Mouse (Mus musculus) CD4-positive, CD25-positive, alpha-beta regulatory T cell, adult 4 months (primary cell): ENCODE data around the gene Dirc2. TPM values are rescaled to one million over a fixed set of nuclear protein-coding genes. Genes with fewer than 3 reads are reported as not detected.

Source experiments
- ATAC-seq: one replicate; pipeline ENCODE4 v1.8.0; 2017
- polyA plus RNA-seq, 2 experiments: library from polyadenylated mRNA; unstranded; fragments of 100-300 nt; shearing (Covaris generic); gene quantifications; one replicate each; pipeline ENCODE4 v1.2.1; 2017

Dirc2 gene
- polyA plus RNA-seq, 2 experiments from 2014 or later, result 2.2 to 5.6 TPM

DNA sequence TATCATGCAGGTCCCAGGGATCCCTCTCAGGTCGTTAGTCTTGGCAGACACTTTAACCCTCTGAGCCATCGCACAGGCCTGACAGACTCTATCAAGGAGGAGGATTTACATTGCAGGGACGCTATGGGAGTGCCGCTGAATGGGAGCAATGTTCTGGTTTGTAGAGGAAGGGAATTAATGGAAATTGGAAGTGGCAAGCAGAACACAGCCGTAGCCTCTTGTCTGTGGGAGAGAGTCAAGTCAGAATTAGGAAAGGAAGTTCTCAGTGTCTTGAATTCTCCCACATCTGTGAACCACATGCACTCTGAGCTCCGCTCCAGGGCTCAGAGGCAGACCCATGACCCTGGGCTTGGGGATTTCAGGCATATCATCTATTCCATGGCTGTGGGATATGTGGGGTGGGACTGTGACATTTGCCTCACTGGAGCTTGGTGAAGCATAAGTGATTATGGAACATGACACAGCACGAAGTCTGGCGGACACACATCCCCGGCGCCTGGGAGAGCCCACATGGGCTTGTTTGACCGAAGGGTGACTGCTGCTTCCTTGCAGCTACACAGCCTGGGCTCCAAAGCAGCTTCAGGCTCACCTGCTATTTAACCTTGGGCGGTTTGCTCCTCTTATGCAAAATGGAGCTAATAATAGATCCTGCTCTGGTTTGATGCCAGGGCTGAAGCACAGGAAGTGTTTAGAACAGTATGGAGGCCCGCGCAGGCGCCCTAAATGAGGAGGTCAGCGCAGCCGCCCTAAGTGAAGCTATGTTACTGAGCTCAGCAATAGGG is 87.6 kb downstream of the Dirc2 start:
- no peak for ATAC-seq

DNA sequence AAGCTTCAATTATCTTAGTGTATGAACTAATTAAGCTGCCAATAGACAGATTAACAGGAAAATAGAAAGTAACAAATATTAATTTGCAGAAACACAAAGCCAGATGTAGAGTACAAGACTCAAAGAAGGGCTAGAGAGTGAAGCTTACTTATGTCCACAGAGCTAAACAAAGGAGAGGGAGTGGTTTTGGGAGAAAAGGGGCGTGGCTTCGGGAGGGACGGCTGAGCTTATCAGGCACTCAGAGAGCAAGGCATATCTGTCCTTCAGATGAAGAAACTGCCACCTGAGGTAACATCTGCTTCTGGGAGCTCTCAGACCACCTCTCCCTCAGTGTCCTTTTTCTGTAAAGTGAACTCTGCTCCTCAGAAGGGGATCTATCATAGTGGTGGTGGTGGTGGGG is 90.7 kb downstream of the Dirc2 start:
- ATAC-seq, result no peak

DNA sequence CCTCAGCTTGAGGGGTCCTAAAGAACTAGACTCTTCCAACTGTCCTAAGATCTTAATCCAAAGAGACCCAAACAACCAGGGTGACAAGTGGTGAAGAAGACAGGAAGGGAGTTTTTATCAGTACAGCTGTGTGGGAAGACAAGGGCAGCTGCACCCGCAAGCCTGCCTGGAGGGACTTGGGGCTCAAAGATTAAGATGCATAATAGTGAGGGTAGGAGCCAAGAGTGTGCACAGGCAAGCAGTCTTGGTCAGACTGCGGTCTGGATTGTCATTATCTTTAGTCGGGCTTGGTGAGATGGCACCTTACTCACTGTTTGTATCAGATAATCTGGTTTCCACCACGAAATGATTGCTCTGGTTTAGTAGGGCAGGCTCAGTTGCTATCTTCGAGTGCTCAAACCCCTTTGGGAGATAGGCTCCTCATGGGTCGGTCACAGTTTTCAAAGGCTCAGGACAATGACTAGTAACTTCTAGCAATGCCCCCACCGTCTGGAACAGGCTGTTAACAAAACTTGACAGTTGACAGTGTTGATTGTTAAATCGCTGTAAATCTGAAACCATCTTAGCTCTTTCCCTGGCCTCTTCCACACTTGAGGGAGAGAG is 91.5 kb downstream of the Dirc2 start:
- no peak for ATAC-seq

DNA sequence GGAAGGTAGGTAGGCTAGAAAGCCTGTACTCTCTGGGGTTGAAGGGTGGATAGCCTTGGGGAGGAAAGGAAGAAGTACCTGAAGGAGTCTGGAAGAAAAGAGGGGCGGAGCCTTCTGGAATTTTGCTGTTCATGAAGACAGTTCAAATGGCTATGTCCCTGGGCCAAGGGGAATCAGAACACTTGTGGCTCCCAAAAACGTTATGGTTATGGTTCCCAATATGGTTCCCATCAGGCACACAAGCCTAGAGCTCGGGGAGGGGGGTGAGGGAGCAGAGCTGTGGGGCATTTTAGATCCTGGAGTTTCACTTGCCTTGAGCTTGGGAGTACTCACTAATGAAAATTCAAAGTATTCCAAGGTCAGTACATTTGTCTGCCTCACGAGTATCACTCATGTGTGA is 104.3 kb downstream of the Dirc2 start:
- ATAC-seq, result no peak

DNA sequence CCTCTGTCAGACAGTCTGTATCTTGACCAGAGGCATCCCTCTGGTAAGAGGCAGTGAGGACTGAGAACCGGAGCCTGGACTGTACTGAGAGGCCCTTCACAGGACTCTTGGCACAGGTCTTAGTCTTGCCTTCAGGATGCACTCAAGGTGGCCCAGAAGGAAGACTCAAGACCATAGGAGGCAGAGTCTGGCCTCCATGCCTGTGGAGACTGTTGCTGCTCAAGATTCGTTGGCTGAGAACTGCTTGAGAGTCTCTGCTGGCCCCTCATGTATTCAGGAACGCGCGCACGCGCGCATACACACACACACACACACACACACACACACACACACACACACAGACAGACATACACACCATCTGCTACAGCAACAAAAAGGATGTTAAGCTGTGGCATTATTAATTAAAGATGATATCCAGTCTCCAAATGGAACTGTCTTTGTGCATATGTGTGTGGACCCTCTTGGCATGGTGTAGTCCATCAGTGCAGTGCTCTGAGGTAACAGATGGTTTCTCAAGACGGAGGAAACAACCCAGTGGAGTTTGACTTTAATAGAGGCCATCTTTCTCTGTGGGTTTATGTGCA is 105.2 kb downstream of the Dirc2 start:
- ATAC-seq, result no peak

DNA sequence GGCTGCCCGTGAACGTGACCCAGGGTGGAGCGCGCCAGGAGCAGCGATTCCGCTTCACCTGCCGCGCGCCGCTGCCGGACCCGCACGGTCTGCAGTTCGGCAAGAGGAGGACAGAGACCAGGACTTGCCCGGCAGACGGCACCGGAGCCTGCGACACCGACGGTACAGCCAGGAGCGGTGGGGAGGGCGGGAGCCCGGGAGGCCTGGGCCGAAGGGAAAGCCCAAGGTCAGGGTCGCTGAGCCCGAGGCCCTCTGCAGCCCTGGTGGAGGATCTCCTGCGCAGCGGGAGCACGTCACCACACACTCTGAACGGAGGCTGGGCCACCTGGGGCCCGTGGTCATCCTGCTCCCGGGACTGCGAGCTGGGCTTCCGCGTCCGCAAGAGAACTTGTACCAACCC is 108.9 kb downstream of the Dirc2 start:
- ATAC-seq, result no peak

DNA sequence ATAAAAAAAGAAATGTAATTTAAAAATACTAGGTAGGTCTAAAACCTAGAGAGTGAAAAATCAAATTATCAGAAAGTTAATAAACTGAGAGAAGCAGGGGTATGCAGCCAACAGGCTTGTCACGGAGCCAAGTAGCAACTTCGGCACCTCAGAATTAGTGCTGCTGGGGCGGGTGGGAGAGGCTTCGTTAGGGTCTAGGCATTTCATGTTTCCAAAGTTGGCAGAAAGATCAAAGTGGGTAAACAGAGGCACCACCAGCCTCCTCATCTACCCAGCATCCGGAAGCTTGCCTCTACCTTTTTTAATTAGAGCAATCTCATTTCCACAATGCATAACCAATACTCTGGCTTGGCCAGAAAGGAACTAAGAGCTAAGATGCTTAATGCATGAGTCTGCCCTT is 115.2 kb downstream of the Dirc2 start:
- ATAC-seq, result no peak

DNA sequence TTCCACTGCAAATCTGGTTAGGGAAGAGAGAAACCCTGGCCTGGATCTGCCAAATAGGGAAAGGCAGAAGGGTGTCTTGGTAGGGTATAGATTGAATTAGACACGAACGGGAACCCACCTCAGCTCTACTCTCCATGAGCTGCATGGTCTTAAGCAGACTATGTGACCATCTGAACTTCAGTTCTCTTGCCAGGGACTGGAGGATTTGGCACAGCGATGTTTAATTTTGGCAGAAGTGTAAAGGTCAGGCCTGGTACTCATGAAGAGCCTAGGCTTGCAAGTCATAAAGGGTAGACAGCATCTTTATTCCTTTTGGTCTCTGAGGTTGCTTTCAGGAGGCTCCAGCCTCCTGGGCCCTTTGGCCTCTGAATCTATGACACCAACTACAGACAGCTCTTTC is 116.5 kb downstream of the Dirc2 start:
- ATAC-seq, result no peak

DNA sequence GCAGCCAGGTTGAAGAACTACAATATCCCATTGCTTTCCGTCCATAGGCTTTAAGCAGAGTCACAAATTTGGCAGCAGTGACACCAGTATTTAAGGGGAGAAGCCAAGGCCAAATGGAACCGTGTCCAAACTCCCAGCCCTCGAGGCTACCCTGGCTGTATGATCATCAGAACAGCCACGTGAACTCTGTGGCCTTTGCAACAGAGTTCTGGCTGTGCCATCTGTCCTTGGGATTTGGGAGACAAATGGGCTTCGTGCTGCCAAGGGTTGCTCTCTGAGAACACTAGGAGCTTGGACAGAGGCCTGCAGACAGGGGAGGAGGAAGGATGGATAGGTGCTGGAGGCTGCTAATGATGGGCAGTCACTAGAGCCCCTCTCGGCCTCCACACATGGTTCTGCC is 117.0 kb downstream of the Dirc2 start:
- no peak for ATAC-seq

DNA sequence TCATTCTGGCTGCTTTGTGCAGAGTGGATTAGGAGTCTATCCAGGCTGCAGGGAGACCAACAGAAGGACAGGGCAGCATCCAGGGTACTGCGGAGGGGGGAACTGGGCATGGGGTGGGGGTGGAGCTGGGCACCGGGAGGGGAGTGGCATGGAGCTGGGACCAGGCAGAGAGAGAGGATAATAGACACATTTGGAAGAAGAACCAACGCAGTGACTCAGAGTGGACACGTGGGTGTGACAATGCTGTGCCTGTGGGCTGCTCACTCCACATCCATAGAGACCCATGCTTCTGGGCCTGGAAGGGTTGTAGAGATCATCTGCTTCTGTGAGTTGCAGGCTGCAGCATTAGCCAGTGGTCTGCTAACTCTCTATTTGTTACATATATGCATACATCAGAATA is 120.3 kb downstream of the Dirc2 start:
- no peak for ATAC-seq

Other genes with a start within 250 kb of the Dirc2 start
- gene Sema5b, start 228.2 kb downstream of the Dirc2 start, polyA plus RNA-seq, result not detected
- 10 to 100 TPM; 35.1 to 36.3 TPM for gene Hspbap1, start 1.0 kb upstream of the Dirc2 start, polyA plus RNA-seq
- gene Parp14, start 102.2 kb upstream of the Dirc2 start, polyA plus RNA-seq, result 10 to 100 TPM; 47.4 to 58.6 TPM
- gene Parp9, start 169.1 kb upstream of the Dirc2 start, polyA plus RNA-seq, result 10 to 100 TPM; 73.8 to 98.6 TPM
- 10 to 100 TPM; 60.4 to 61.4 TPM for gene Dtx3l, start 169.8 kb upstream of the Dirc2 start, polyA plus RNA-seq
- gene Kpna1, start 209.4 kb upstream of the Dirc2 start, polyA plus RNA-seq, result 10 to 100 TPM; 42.1 to 46.4 TPM